Mouse (Mus musculus) kidney, embryonic 14.5 days (tissue): ENCODE measurements at regions not wholly inside any gene's neighbourhood (a gene's known extent, or its start where the extent isn't known, plus 50 kb on each side); places are given as distances from the start of the nearest gene placed in this dataset.
"Not testable (repeated sequence)": the region's sequence is repeated elsewhere in the genome, so short reads cannot be mapped to it uniquely, and the experiment has no call there.

Source experiments
- ATAC-seq: fragments of 200-750 bp; cut with Nextera tagmentation; 2 replicates; pipeline ENCODE4 v1.8.0; 2017; ENCODE audit warnings: moderate number of reproducible peaks, mild to moderate bottlenecking, moderate TSS enrichment, moderate library complexity; ENCODE audit not compliant: low FRiP score, low TSS enrichment
- H3K27ac ChIP-seq: fragments of 300-500 bp; sonication (generic); 2 replicates; pipeline ENCODE4 v1.5.1; 2014; ENCODE audit warnings: low read depth, mild to moderate bottlenecking, low read length, moderate library complexity, mixed read lengths
- H3K27me3 ChIP-seq: fragments of 300-500 bp; sonication (generic); 2 replicates; pipeline ENCODE4 v1.6.1; 2014; ENCODE audit warnings: mild to moderate bottlenecking, low read length; ENCODE audit not compliant: control insufficient read depth, insufficient read depth
- H3K36me3 ChIP-seq: fragments of 300-500 bp; sonication (generic); 2 replicates; pipeline ENCODE4 v1.6.1; 2014; ENCODE audit warnings: low read length, mixed read lengths; ENCODE audit not compliant: control insufficient read depth, insufficient read depth
- H3K4me1 ChIP-seq: fragments of 300-500 bp; sonication (generic); 2 replicates; pipeline ENCODE4 v1.6.1; 2014; ENCODE audit warnings: low read length, mixed read lengths; ENCODE audit not compliant: control insufficient read depth, insufficient read depth
- H3K4me2 ChIP-seq: fragments of 300-500 bp; sonication (generic); replicated peaks from 2 replicates; pipeline ENCODE4 v1.6.1; 2014; ENCODE audit warnings: low read depth, mild to moderate bottlenecking, low read length
- H3K4me3 ChIP-seq: fragments of 300-500 bp; sonication (generic); 2 replicates; pipeline ENCODE4 v1.5.1; 2014; ENCODE audit warnings: mild to moderate bottlenecking, low read length
- H3K9ac ChIP-seq: fragments of 300-500 bp; sonication (generic); 2 replicates; pipeline ENCODE4 v1.6.1; 2014; ENCODE audit warnings: low read depth, mild to moderate bottlenecking, low read length, moderate library complexity
- H3K9me3 ChIP-seq: fragments of 300-500 bp; sonication (generic); 2 replicates; pipeline ENCODE4 v1.6.1; 2016; ENCODE audit warnings: low read length; ENCODE audit not compliant: control insufficient read depth
- WGBS: fragments of 180-500 bp; shearing (Covaris S2); extraction: QIAGEN DNeasy Blood & Tissue Kit; methylation state at CpG from one replicate; pipeline ENCODE4 v1.1.7; 2014; 5-methylcytosine and 5-hydroxymethylcytosine counted together

- H3K9ac ChIP-seq: no peak overlapping the region
- no peak overlapping the region for H3K27ac ChIP-seq
- H3K36me3 ChIP-seq: no peaks in the 10 kb centered on the region
- H3K4me2 ChIP-seq: no peak overlapping the region
- H3K4me1 ChIP-seq: peaks cover 23% of the 10 kb centered on the region; the same call in 1 of the 2 replicates
- H3K9me3 ChIP-seq: no peaks in the 10 kb centered on the region
- 76% methylated on average over 7 of the region's 7 CpGs for WGBS
- H3K4me3 ChIP-seq: no peak overlapping the region
- ATAC-seq: no peak
- H3K27me3 ChIP-seq: no peaks in the 10 kb centered on the region
Observed at GRCm38 (mm10) chr17:83975813-83976212, 128.1 kb upstream of the Haao start.

- H3K4me3 ChIP-seq: no peak overlapping the region
- ATAC-seq: no peak
- H3K4me2 ChIP-seq: no peak overlapping the region
- H3K9me3 ChIP-seq: no peaks in the 10 kb centered on the region
- 38% methylated on average over 18 of the region's 18 CpGs for WGBS
- no peaks in the 10 kb centered on the region for H3K36me3 ChIP-seq
- peaks cover 12% of the 10 kb centered on the region; the same call in 1 of the 2 replicates for H3K4me1 ChIP-seq
- no peak overlapping the region; the same call in 1 of the 2 replicates for H3K27ac ChIP-seq
- no peak overlapping the region for H3K9ac ChIP-seq
- no peaks in the 10 kb centered on the region for H3K27me3 ChIP-seq
Observed at GRCm38 (mm10) chr17:83973461-83974350, 125.9 kb upstream of the Haao start.

- Histone ChIP-seq H3K9me3 (no peaks in the 10 kb centered on the region), H3K27ac (no peak overlapping the region), H3K4me3 (no peak overlapping the region), H3K4me2 (no peak overlapping the region), H3K36me3 (no peaks in the 10 kb centered on the region), H3K9ac (no peak overlapping the region), H3K4me1 (peaks cover 9% of the 10 kb centered on the region; the same call in 1 of the 2 replicates), H3K27me3 (no peaks in the 10 kb centered on the region)
- 79% methylated on average over 5 of the region's 5 CpGs for whole genome bisulfite sequencing
- no peak for ATAC-seq
Observed at GRCm38 (mm10) chr17:83972874-83973273, 125.1 kb upstream of the Haao start.

DNA sequence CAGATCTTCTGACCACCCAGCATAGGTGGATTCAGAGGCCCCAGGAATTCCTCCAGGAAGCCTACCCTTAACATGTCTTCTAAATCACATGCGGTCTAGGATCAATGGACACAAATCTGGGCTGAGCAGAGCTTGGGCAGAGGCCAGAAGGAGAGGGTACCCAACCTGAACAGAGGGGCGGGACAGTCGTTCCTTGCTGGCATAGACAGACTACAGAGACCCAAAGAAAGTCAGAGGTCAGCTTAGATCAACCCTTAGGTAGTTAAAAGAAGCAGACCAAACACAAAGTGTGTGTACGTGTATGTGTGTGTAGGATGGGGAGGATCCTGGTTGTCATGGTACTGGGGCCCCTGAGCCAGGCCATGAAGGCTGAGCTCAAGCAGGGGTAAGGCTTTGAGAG lies 124.7 kb upstream of the Haao start:
- no peaks in the 10 kb centered on the region for H3K9me3 ChIP-seq
- ATAC-seq: peak; percentile 65
- H3K27me3 ChIP-seq: no peaks in the 10 kb centered on the region
- no peak overlapping the region for H3K9ac ChIP-seq
- WGBS: 56% methylated on average over 4 of the region's 4 CpGs
- no peak overlapping the region for H3K4me3 ChIP-seq
- H3K36me3 ChIP-seq: no peaks in the 10 kb centered on the region
- H3K27ac ChIP-seq: peak overlapping the region; percentile 17; the same call in 1 of the 2 replicates
- no peak overlapping the region for H3K4me2 ChIP-seq
- H3K4me1 ChIP-seq: peaks cover 9% of the 10 kb centered on the region; the same call in 1 of the 2 replicates

GRCm38 (mm10) chr17:83972026-83972425 lies 124.3 kb upstream of the Haao start:
- no peaks in the 10 kb centered on the region for H3K9me3 ChIP-seq
- 21% methylated on average over 5 of the region's 5 CpGs for WGBS
- H3K27me3 ChIP-seq: no peaks in the 10 kb centered on the region
- no peak overlapping the region for H3K4me2 ChIP-seq
- peaks cover 9% of the 10 kb centered on the region; the same call in 1 of the 2 replicates for H3K4me1 ChIP-seq
- H3K4me3 ChIP-seq: no peak overlapping the region
- H3K27ac ChIP-seq: peak overlapping the region; percentile 17; the same call in 1 of the 2 replicates
- ATAC-seq: peak; percentile 53
- H3K36me3 ChIP-seq: no peaks in the 10 kb centered on the region
- H3K9ac ChIP-seq: no peak overlapping the region

GRCm38 (mm10) chr17:83969407-83969826 lies 121.7 kb upstream of the Haao start:
- peak overlapping the region; percentile 5; the same call in 1 of the 2 replicates for H3K27ac ChIP-seq
- no peaks in the 10 kb centered on the region for H3K36me3 ChIP-seq
- H3K4me2 ChIP-seq: no peak overlapping the region
- H3K4me3 ChIP-seq: no peak overlapping the region
- H3K9ac ChIP-seq: no peak overlapping the region
- no peak for ATAC-seq
- no peaks in the 10 kb centered on the region for H3K27me3 ChIP-seq
- H3K4me1 ChIP-seq: peaks cover 13% of the 10 kb centered on the region; the same call in 1 of the 2 replicates
- H3K9me3 ChIP-seq: no peaks in the 10 kb centered on the region
- WGBS: 57% methylated on average over 7 of the region's 7 CpGs

GRCm38 (mm10) chr17:83968124-83968523 lies 120.4 kb upstream of the Haao start:
- H3K9ac ChIP-seq, ATAC-seq, H3K36me3 ChIP-seq, H3K9me3 ChIP-seq, H3K4me3 ChIP-seq, H3K4me2 ChIP-seq, H3K27me3 ChIP-seq, H3K27ac ChIP-seq: not testable (repeated sequence)
- H3K4me1 ChIP-seq: peaks cover 25% of the 10 kb centered on the region
- 88% methylated on average over 3 of the region's 3 CpGs for WGBS

GRCm38 (mm10) chr17:83967007-83967406 lies 119.2 kb upstream of the Haao start:
- no peaks in the 10 kb centered on the region for H3K36me3 ChIP-seq
- ATAC-seq: no peak
- H3K4me1 ChIP-seq: peaks cover 25% of the 10 kb centered on the region
- H3K27ac ChIP-seq: no peak overlapping the region
- no peak overlapping the region for H3K4me3 ChIP-seq
- no peaks in the 10 kb centered on the region for H3K9me3 ChIP-seq
- no peak overlapping the region for H3K4me2 ChIP-seq
- 87% methylated on average over 6 of the region's 6 CpGs for WGBS
- no peaks in the 10 kb centered on the region for H3K27me3 ChIP-seq
- no peak overlapping the region for H3K9ac ChIP-seq
